Mouse (Mus musculus) C3H10T1/2 (cell line): Measurements from ENCODE around the gene Alkal2. TPM values are rescaled to one million over a fixed set of nuclear protein-coding genes. Genes with fewer than 3 reads are reported as not detected.

Source experiments
- polyA plus RNA-seq, 2 experiments: library from polyadenylated mRNA; unstranded; fragments of >200 nt; fragmentation: generic; extraction: Trizol; gene quantifications; one replicate each; pipeline ENCODE4 v1.2.1; 2012; ENCODE audit warnings: missing spikeins in 2 of 2

Alkal2 gene
- not detected for polyA plus RNA-seq

DNA sequence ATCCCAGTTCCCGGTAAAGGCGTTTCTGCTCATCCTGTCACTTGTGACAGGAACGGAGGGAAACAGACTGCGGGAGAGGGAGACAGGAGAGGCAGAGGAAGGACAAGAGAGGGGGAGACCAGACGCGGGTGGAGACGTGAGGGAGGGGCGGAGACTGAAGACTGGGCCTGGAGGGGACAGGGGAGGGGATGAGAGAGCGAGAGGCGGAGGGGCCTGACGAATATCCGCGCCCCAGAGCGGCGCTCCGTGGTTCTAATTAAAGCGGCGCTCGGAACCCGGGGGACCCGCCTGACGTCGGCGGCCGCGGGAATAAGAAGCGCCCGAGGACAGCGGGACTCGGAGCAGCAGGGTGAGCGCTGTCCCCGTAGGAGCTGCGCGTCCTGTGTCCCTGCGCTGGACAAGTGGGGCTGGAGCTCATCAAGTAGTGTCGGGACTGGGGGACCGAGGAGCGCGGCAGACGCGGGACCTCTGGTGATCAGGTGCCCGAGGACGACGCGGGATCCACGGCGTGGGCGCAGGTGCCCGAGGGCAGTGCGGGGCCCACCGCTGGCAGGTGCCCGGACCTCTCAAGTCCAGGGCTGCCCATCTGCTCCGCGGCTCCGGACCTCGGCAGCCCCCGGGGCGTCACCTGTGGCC, at the start of gene Alkal2:
TSS of gene Alkal2 (plus strand) at position 337 of the 636 bp plus-strand sequence.

DNA sequence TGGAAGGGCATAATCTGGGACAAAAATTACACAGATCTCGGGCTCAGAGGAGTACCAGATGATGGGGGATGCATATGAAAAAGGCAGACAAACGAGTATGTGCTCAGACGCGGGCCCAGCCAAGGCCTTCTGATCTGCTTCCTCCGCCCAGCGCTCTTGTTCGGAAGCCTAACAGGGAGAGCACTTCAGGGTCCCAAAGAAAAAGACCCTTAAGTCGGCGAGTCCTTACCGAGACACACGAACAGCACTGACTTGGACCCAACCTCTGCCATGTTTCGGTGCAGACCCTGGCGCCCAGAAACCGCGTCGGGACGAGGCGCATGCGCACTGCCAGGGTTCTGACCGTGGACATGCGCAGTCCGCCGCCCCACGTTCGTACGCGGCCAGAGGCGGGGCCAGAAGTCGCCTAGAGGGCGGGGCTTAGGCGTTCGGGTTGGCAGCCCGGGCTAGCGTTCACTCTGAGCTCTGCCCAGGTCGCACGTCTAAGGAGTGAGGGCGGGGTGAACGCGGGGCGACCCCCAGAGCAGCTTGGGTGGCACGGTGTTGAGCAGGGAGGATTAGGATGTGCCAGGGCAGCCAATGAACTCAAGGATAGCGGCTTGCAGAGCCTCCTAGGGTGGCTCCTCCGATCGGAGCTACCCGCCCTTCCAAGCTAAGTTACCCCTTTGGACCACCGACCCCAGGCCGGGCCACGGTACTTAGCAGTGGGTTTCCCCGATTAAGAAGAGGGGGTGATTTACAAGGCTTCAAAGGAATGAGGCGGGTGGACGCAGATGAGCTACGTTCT, 27.3 kb downstream of the Alkal2 start, which contains the start of the genes Acp1 and Sh3yl1:
TSS of gene Acp1 (minus strand) at position 329 of the 787 bp plus-strand sequence.
TSS of gene Sh3yl1 (plus strand) at position 408 of the 787 bp plus-strand sequence.

Other genes with a start within 250 kb of the Alkal2 start
- 10 to 100 TPM in 1 of 2 experiments, 1 to 10 TPM in 1; 3.8 to 27.5 TPM for gene Acp1, start 27.3 kb downstream of the Alkal2 start, polyA plus RNA-seq
- gene Sh3yl1, start 27.3 kb downstream of the Alkal2 start, polyA plus RNA-seq: 1 to 10 TPM in 1 of 2 experiments, under 1 TPM in 1; 0.29 to 1.7 TPM
- under 1 TPM; 0.11 to 0.68 TPM for gene Fam110c, start 189.5 kb downstream of the Alkal2 start, polyA plus RNA-seq